Mouse (Mus musculus): Measurements from ENCODE around the gene Mphosph10. TPM values are rescaled to one million over a fixed set of nuclear protein-coding genes. Genes with fewer than 3 reads are reported as not detected.

The Mphosph10 gene
- 10 to 100 TPM; 12.4 to 16.6 TPM for total RNA-seq (2021)
- long read RNA-seq, experiment 1, transcript Mphosph10-201 (11 exons, 2,248 nt), result major isoform, 17 of 19 reads
- long read RNA-seq, experiment 1, partial matches to known transcripts, result 1 of 19 reads
- long read RNA-seq, experiment 1, other reads (novel, unspliced or antisense), result 1 of 19 reads
- long read RNA-seq, experiment 2, transcript Mphosph10-201 (11 exons, 2,248 nt), result major isoform, 22 of 22 reads
- long read RNA-seq, experiment 2, partial matches to known transcripts, result 0 of 22 reads
- long read RNA-seq, experiment 2, other reads (novel, unspliced or antisense), result 0 of 22 reads

- DNase-seq, result peak; percentile 98
- intact Hi-C loops (cut with DNase I; ENCODE audit: low total_unique reads), result no loop called here
These were observed at the start of gene Mphosph10, which contains the start of gene Mcee for GRCm38 (mm10) chr7:64392122-64392818. TSS of gene Mphosph10 (minus strand) at chr7:64392268. TSS of gene Mcee (plus strand) at chr7:64392607.

- DNase-seq, result no peak
- intact Hi-C loops (cut with DNase I; ENCODE audit: low total_unique reads), result no loop called here
These were observed 48.5 kb upstream of the Mphosph10 start for GRCm38 (mm10) chr7:64440519-64440918.

- DNase-seq, result no peak
- intact Hi-C loops (cut with DNase I; ENCODE audit: low total_unique reads), result no loop called here
These were observed 47.8 kb upstream of the Mphosph10 start for GRCm38 (mm10) chr7:64439595-64440518.

GRCm38 (mm10) chr7:64424861-64425260 is 32.8 kb upstream of the Mphosph10 start:
- intact Hi-C loops (cut with DNase I; ENCODE audit: low total_unique reads), result no loop called here
- DNase-seq, result no peak

GRCm38 (mm10) chr7:64403989-64404388 is 11.9 kb upstream of the Mphosph10 start:
- no peak for DNase-seq
- intact Hi-C loops (cut with DNase I; ENCODE audit: low total_unique reads), result no loop called here

- no peak for DNase-seq
These were observed 10.4 kb upstream of the Mphosph10 start for GRCm38 (mm10) chr7:64402452-64402851.

GRCm38 (mm10) chr7:64400725-64401124 is 8.7 kb upstream of the Mphosph10 start:
- no peak for DNase-seq
- intact Hi-C loops (cut with DNase I; ENCODE audit: low total_unique reads), result no loop called here

More at GRCm38 (mm10) chr7:64402452-64402851, 10.4 kb upstream of the Mphosph10 start:
- intact Hi-C loops (cut with DNase I; ENCODE audit: low total_unique reads), result no loop called here

- no peak for DNase-seq
- intact Hi-C loops (cut with DNase I; ENCODE audit: low total_unique reads), result no loop called here
These were observed 717 bp upstream of the Mphosph10 start for GRCm38 (mm10) chr7:64392819-64393151.

- DNase-seq, result no peak
- intact Hi-C loops (cut with DNase I; ENCODE audit: low total_unique reads), result no loop called here
These were observed 589 bp downstream of the Mphosph10 start for GRCm38 (mm10) chr7:64391479-64391878.

- intact Hi-C loops (cut with DNase I; ENCODE audit: low total_unique reads), result no loop called here
- peak; percentile 84 for DNase-seq
These were observed 18.1 kb downstream of the Mphosph10 start, which contains the start of gene Fan1 for GRCm38 (mm10) chr7:64373830-64374562. TSS of gene Fan1 (minus strand) at chr7:64374095.

GRCm38 (mm10) chr7:64373147-64373829 is 18.8 kb downstream of the Mphosph10 start:
- no peak for DNase-seq
- intact Hi-C loops (cut with DNase I; ENCODE audit: low total_unique reads), result no loop called here

GRCm38 (mm10) chr7:64371940-64372878 is 19.9 kb downstream of the Mphosph10 start:
- no peak for DNase-seq
- intact Hi-C loops (cut with DNase I; ENCODE audit: low total_unique reads), result no loop called here

GRCm38 (mm10) chr7:64369841-64370240 is 22.2 kb downstream of the Mphosph10 start:
- intact Hi-C loops (cut with DNase I; ENCODE audit: low total_unique reads), result no loop called here
- no peak for DNase-seq

GRCm38 (mm10) chr7:64365863-64366262 is 26.2 kb downstream of the Mphosph10 start:
- no peak for DNase-seq
- intact Hi-C loops (cut with DNase I; ENCODE audit: low total_unique reads), result no loop called here

GRCm38 (mm10) chr7:64360586-64360945 is 31.5 kb downstream of the Mphosph10 start:
- DNase-seq, result no peak
- intact Hi-C loops (cut with DNase I; ENCODE audit: low total_unique reads), result no loop called here

GRCm38 (mm10) chr7:64359943-64360585 is 32.0 kb downstream of the Mphosph10 start:
- DNase-seq, result no peak
- intact Hi-C loops (cut with DNase I; ENCODE audit: low total_unique reads), result no loop called here

- DNase-seq, result no peak
- intact Hi-C loops (cut with DNase I; ENCODE audit: low total_unique reads), result no loop called here
These were observed 33.4 kb downstream of the Mphosph10 start for GRCm38 (mm10) chr7:64358666-64359065.

Measured in gastrocnemius, postnatal 14 days (tissue).